Mouse (Mus musculus) G1E (cell line): ENCODE data around the gene Iqcf5. TPM values are rescaled to one million over a fixed set of nuclear protein-coding genes. Genes with fewer than 3 reads are reported as not detected.

Experiments
- ATAC-seq: 2 replicates; pipeline ENCODE4 v1.8.0; 2016; ENCODE audit warnings: mild to moderate bottlenecking; ENCODE audit not compliant: insufficient number of reproducible peaks, poor library complexity, low FRiP score, severe bottlenecking; ENCODE audit errors: extremely low read depth
- DNase-seq: peaks from one replicate; pipeline ENCODE4 v3.0.0; 2012; ENCODE audit warnings: low spot score
- H3K27me3 ChIP-seq: 2 replicates; pipeline ENCODE4 v1.6.1; 2012; ENCODE audit warnings: mild to moderate bottlenecking, low read length, inconsistent platforms; ENCODE audit not compliant: insufficient read depth
- H3K36me3 ChIP-seq: replicated peaks from 2 replicates; pipeline ENCODE3; 2012; ENCODE audit warnings: mild to moderate bottlenecking, inconsistent platforms
- H3K4me1 ChIP-seq: 2 replicates; pipeline ENCODE4 v1.6.1; 2012; ENCODE audit warnings: low read depth, low read length, inconsistent platforms, mixed read lengths; ENCODE audit not compliant: insufficient read depth
- H3K4me3 ChIP-seq: 2 replicates; pipeline ENCODE4 v1.5.1; 2012; ENCODE audit warnings: low read depth, mild to moderate bottlenecking, inconsistent platforms, low read length, moderate library complexity, mixed read lengths
- H3K9me3 ChIP-seq: replicated peaks from 2 replicates; pipeline ENCODE4 v1.6.1; 2012; ENCODE audit warnings: inconsistent platforms
- CTCF ChIP-seq: IDR thresholded peaks from 2 replicates; pipeline ENCODE4 v1.5.1; 2012; ENCODE audit warnings: low read depth, low read length, inconsistent platforms, mixed read lengths
- GATA1 ChIP-seq: IDR thresholded peaks from 2 replicates; pipeline ENCODE4 v1.6.1; 2012; ENCODE audit warnings: borderline replicate concordance, low read length, inconsistent platforms, mixed read lengths
- GATA2 ChIP-seq: IDR thresholded peaks from 2 replicates; pipeline ENCODE4 v1.6.1; 2012; ENCODE audit warnings: low read depth, low read length, inconsistent platforms, borderline replicate concordance
- POLR2AphosphoS5 ChIP-seq: IDR thresholded peaks from 2 replicates; pipeline ENCODE4 v1.6.1; 2012; ENCODE audit warnings: low read depth, low read length, inconsistent platforms; ENCODE audit not compliant: insufficient replicate concordance
- TAL1 ChIP-seq: conservative IDR thresholded peaks from 2 replicates; pipeline ENCODE4 v1.6.1; 2012; ENCODE audit warnings: low read depth, low read length, inconsistent platforms, mixed read lengths
- polyA plus RNA-seq: library from polyadenylated mRNA; stranded (reverse); fragments of >175 nt; gene quantifications from 2 replicates; pipeline ENCODE4 v1.2.3, GENCODE M21; 2012
- total RNA-seq, 2 experiments: library from RNA; stranded (forward) in 1 of 2; stranded (reverse) in 1 of 2; fragments of 200-1000 nt in 1 of 2; fragments of >200 nt in 1 of 2; fragmentation: Nextera tagmentation in 1 of 2; gene quantifications; 2 replicates each; pipeline ENCODE4 v1.2.3; 2014 to 2017

Gene Iqcf5
- total and polyA plus RNA-seq, 3 experiments = 0.76 to 5.3 TPM; not detected in 1

GRCm38 (mm10) chr9:106564025-106564424 is 49.7 kb downstream of the Iqcf5 start:
- no peaks in the 10 kb centered on the region for H3K9me3 ChIP-seq
- TF ChIP-seq GATA2 (no peak), TAL1 (no peak), GATA1 (no peak), CTCF (no peak), POLR2AphosphoS5 (no peak)
- no peaks in the 10 kb centered on the region for H3K36me3 ChIP-seq
- 0 out of 2 replicates have a peak, but pooled peaks cover 6% of the 10 kb centered on the region for H3K4me1 ChIP-seq
- no peak for ATAC-seq
- peaks cover 12% of the 10 kb centered on the region for H3K27me3 ChIP-seq
- DNase-seq = no peak
- H3K4me3 ChIP-seq = no peak overlapping the region

Other genes starting within 250 kb of the Iqcf5 start
- gene Poc1a, start 233.5 kb upstream of the Iqcf5 start, total RNA-seq (2014; fragmentation: Nextera tagmentation) = 20.2 and 31.7 TPM in 2 replicates
- 25.6 and 28.8 TPM in 2 replicates for gene Poc1a, start 233.5 kb upstream of the Iqcf5 start, total RNA-seq (2017)
- 8.8 and 14.8 TPM in 2 replicates for gene Poc1a, start 233.5 kb upstream of the Iqcf5 start, polyA plus RNA-seq
- 49.3 and 50.4 TPM in 2 replicates for gene Dusp7, start 145.9 kb upstream of the Iqcf5 start, total RNA-seq (2014; fragmentation: Nextera tagmentation)
- 7.8 and 8.6 TPM in 2 replicates for gene Dusp7, start 145.9 kb upstream of the Iqcf5 start, total RNA-seq (2017)
- 27.3 and 32.5 TPM in 2 replicates for gene Dusp7, start 145.9 kb upstream of the Iqcf5 start, polyA plus RNA-seq
- 149 and 190 TPM in 2 replicates for gene Rpl29, start 85.1 kb upstream of the Iqcf5 start, total RNA-seq (2014; fragmentation: Nextera tagmentation)
- 81.1 and 107 TPM in 2 replicates for gene Rpl29, start 85.1 kb upstream of the Iqcf5 start, total RNA-seq (2017)
- gene Rpl29, start 85.1 kb upstream of the Iqcf5 start, polyA plus RNA-seq = 29.5 and 38.8 TPM in 2 replicates
- gene Acy1, start 76.3 kb upstream of the Iqcf5 start, total RNA-seq (2014; fragmentation: Nextera tagmentation) = 6.0 and 11.6 TPM in 2 replicates
- gene Acy1, start 76.3 kb upstream of the Iqcf5 start, total RNA-seq (2017) = 11.0 and 17.1 TPM in 2 replicates
- 12.7 and 16.5 TPM in 2 replicates for gene Acy1, start 76.3 kb upstream of the Iqcf5 start, polyA plus RNA-seq
- 6.9 and 7.7 TPM in 2 replicates for gene Abhd14b, start 67.1 kb upstream of the Iqcf5 start, total RNA-seq (2014; fragmentation: Nextera tagmentation)
- gene Abhd14b, start 67.1 kb upstream of the Iqcf5 start, total RNA-seq (2017) = 2.6 and 3.1 TPM in 2 replicates
- 2.3 and 3.1 TPM in 2 replicates for gene Abhd14b, start 67.1 kb upstream of the Iqcf5 start, polyA plus RNA-seq
- gene Abhd14a, start 66.9 kb upstream of the Iqcf5 start, total RNA-seq (2014; fragmentation: Nextera tagmentation) = 4.8 and 5.7 TPM in 2 replicates
- 7.7 and 8.4 TPM in 2 replicates for gene Abhd14a, start 66.9 kb upstream of the Iqcf5 start, total RNA-seq (2017)
- gene Abhd14a, start 66.9 kb upstream of the Iqcf5 start, polyA plus RNA-seq = 22.4 and 24.0 TPM in 2 replicates
- gene Pcbp4, start 61.3 kb upstream of the Iqcf5 start, total RNA-seq (2014; fragmentation: Nextera tagmentation) = 9.2 and 9.9 TPM in 2 replicates
- gene Pcbp4, start 61.3 kb upstream of the Iqcf5 start, total RNA-seq (2017) = 2.8 and 3.0 TPM in 2 replicates
- 18.9 and 22.1 TPM in 2 replicates for gene Pcbp4, start 61.3 kb upstream of the Iqcf5 start, polyA plus RNA-seq
- not detected in 2 replicates for gene Gpr62, start 48.6 kb upstream of the Iqcf5 start, total RNA-seq (2014; fragmentation: Nextera tagmentation)
- not detected in 2 replicates for gene Gpr62, start 48.6 kb upstream of the Iqcf5 start, total RNA-seq (2017)
- gene Gpr62, start 48.6 kb upstream of the Iqcf5 start, polyA plus RNA-seq = not detected in 2 replicates
- 25.7 and 45.8 TPM in 2 replicates for gene Rrp9, start 38.6 kb upstream of the Iqcf5 start, total RNA-seq (2014; fragmentation: Nextera tagmentation)
- gene Rrp9, start 38.6 kb upstream of the Iqcf5 start, total RNA-seq (2017) = 32.6 and 39.2 TPM in 2 replicates
- 357 and 455 TPM in 2 replicates for gene Rrp9, start 38.6 kb upstream of the Iqcf5 start, polyA plus RNA-seq
- 3.5 TPM in 1 of 2 replicates, not detected in the other for gene Parp3, start 37.6 kb upstream of the Iqcf5 start, total RNA-seq (2014; fragmentation: Nextera tagmentation)
- gene Parp3, start 37.6 kb upstream of the Iqcf5 start, total RNA-seq (2017) = 2.8 and 3.2 TPM in 2 replicates
- gene Parp3, start 37.6 kb upstream of the Iqcf5 start, polyA plus RNA-seq = 0.48 and 0.85 TPM in 2 replicates
- not detected in 2 replicates for gene Iqcf1, start 14.6 kb upstream of the Iqcf5 start, total RNA-seq (2014; fragmentation: Nextera tagmentation)
- not detected in 2 replicates for gene Iqcf1, start 14.6 kb upstream of the Iqcf5 start, total RNA-seq (2017)
- gene Iqcf1, start 14.6 kb upstream of the Iqcf5 start, polyA plus RNA-seq = not detected in 2 replicates
- gene Iqcf3, start 47.1 kb downstream of the Iqcf5 start, total RNA-seq (2014; fragmentation: Nextera tagmentation) = not detected in 2 replicates
- not detected in 2 replicates for gene Iqcf3, start 47.1 kb downstream of the Iqcf5 start, total RNA-seq (2017)
- not detected in 2 replicates for gene Iqcf3, start 47.1 kb downstream of the Iqcf5 start, polyA plus RNA-seq
- not detected in 2 replicates for gene Iqcf4, start 56.4 kb downstream of the Iqcf5 start, total RNA-seq (2014; fragmentation: Nextera tagmentation)
- not detected in 2 replicates for gene Iqcf4, start 56.4 kb downstream of the Iqcf5 start, total RNA-seq (2017)
- gene Iqcf4, start 56.4 kb downstream of the Iqcf5 start, polyA plus RNA-seq = not detected in 2 replicates
- not detected in 2 replicates for gene Iqcf6, start 112.0 kb downstream of the Iqcf5 start, total RNA-seq (2014; fragmentation: Nextera tagmentation)
- gene Iqcf6, start 112.0 kb downstream of the Iqcf5 start, total RNA-seq (2017) = not detected in 2 replicates
- not detected in 2 replicates for gene Iqcf6, start 112.0 kb downstream of the Iqcf5 start, polyA plus RNA-seq
- gene Grm2, start 141.5 kb downstream of the Iqcf5 start, total RNA-seq (2014; fragmentation: Nextera tagmentation) = not detected in 2 replicates
- 0.12 and 0.16 TPM in 2 replicates for gene Grm2, start 141.5 kb downstream of the Iqcf5 start, total RNA-seq (2017)
- gene Grm2, start 141.5 kb downstream of the Iqcf5 start, polyA plus RNA-seq = not detected in 2 replicates
- 39.7 and 54.5 TPM in 2 replicates for gene Tex264, start 171.4 kb downstream of the Iqcf5 start, total RNA-seq (2014; fragmentation: Nextera tagmentation)
- gene Tex264, start 171.4 kb downstream of the Iqcf5 start, total RNA-seq (2017) = 52.3 and 63.6 TPM in 2 replicates
- 39.1 and 40.6 TPM in 2 replicates for gene Tex264, start 171.4 kb downstream of the Iqcf5 start, polyA plus RNA-seq